Mouse (Mus musculus) stomach, postnatal 0 days (tissue): ENCODE data around the gene Smim15.

Source experiments
- CTCF ChIP-seq: IDR thresholded peaks from 2 replicates; pipeline ENCODE4 v1.5.1; 2016; ENCODE audit warnings: antibody characterized with exemption, low read depth, mild to moderate bottlenecking, moderate library complexity
- EP300 ChIP-seq: optimal IDR thresholded peaks from 2 replicates; pipeline ENCODE3; 2016; ENCODE audit warnings: antibody characterized with exemption

GRCm38 (mm10) chr13:108077476-108077875 lies 33.2 kb downstream of the Smim15 start:
- TF ChIP-seq EP300 (no peak), CTCF (no peak)
